Mouse (Mus musculus): Measurements from ENCODE around the gene Selp.

DNA sequence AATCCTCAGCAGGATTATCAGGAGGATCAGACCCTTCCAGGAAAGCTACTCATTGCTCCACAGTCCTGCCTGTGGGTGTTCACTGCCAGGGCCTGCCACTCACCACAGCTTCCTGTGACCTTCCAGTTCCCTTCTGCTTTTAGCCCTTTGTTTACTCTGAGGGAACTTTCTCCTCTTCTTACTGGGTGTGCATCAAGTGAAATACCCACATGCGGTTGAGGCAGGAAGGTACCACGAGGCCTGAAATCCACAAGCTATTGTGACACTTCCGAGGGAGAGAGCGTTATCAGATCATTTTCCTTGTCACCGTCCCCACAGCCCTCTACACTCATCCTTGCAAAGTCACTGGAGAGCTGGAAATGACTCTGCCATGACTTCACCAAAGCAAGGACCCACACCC lies 20.3 kb downstream of the Selp start:
- no peak for TF ChIP-seq POLR2A (IDR thresholded peaks at IDR 0.05; ENCODE audit: borderline replicate concordance, control insufficient read depth, low read depth, low read length)
- no peak for TF ChIP-seq CTCF (IDR thresholded peaks at IDR 0.05; ENCODE audit: control insufficient read depth, insufficient read depth, low read length)
